8 mouse cellular contexts compared by ENCODE assay signal in genomic region chr9:65398279-65398678, GRCm38 (mm10). TPM values are rescaled to one million over a fixed set of nuclear protein-coding genes. Genes with fewer than 3 reads are reported as not detected.
DNase-seq lines count a peak whose midpoint lies in the region; ATAC-seq and TF ChIP-seq lines count a peak whose summit lies in the region.

Gene Rasl12, plus strand, starts transcription at chr9:65398506.

- H3K9me3 ChIP-seq in ES-E14 (ENCODE audit: control insufficient read depth, insufficient read depth, low read depth, low read length): no peaks in the 10 kb centered on the region
- no peaks in the 10 kb centered on the region for H3K9me3 ChIP-seq in forebrain, embryonic 14.5 days (replicated peaks; ENCODE audit: control insufficient read depth, low read length)
- no peaks in the 10 kb centered on the region for H3K9me3 ChIP-seq in neural tube, embryonic 15.5 days (replicated peaks)

- peak; percentile 87 for TF ChIP-seq POLR2A in lung, adult 2 months (IDR thresholded peaks at IDR 0.05; ENCODE audit: borderline replicate concordance, extremely low read depth, low read depth, low read length)
- TF ChIP-seq POLR2A in thymus, adult 2 months (IDR thresholded peaks at IDR 0.05; ENCODE audit: control insufficient read depth, extremely low read depth, insufficient read depth, low read length, poor library complexity): no peak

- H3K27ac ChIP-seq in ES-E14 (ENCODE audit: insufficient read depth, low read depth, low read length, poor library complexity, severe bottlenecking): no peak within 1 kb of the TSS
- H3K27ac ChIP-seq in forebrain, embryonic 14.5 days (ENCODE audit: low read depth, low read length): no peak within 1 kb of the TSS
- no peak within 1 kb of the TSS for H3K27ac ChIP-seq in neural tube, embryonic 15.5 days (replicated peaks)
- no peak within 1 kb of the TSS for H3K27ac ChIP-seq in thymus, adult 2 months (ENCODE audit: control insufficient read depth, insufficient read depth, low read length)

- H3K4me1 ChIP-seq in ES-E14 (ENCODE audit: control insufficient read depth in 2 of 2, insufficient read depth in 2 of 2, low read length in 2 of 2, poor library complexity in 1 of 2): no peaks in the 10 kb centered on the region
- no peaks in the 10 kb centered on the region; the same call in 1 of the 2 replicates for H3K4me1 ChIP-seq in forebrain, embryonic 14.5 days (ENCODE audit: control insufficient read depth, insufficient read depth, low read length)
- H3K4me1 ChIP-seq in lung, adult 2 months (ENCODE audit: control insufficient read depth, insufficient read depth, low read length): no peaks in the 10 kb centered on the region
- H3K4me1 ChIP-seq in neural tube, embryonic 15.5 days: peaks cover 11% of the 10 kb centered on the region
- H3K4me1 ChIP-seq in thymus, adult 2 months (replicated peaks; ENCODE audit: control insufficient read depth, insufficient read depth, low read length): peaks cover 9% of the 10 kb centered on the region

- ATAC-seq in forebrain, embryonic 14.5 days: peak; percentile 84
- peak; percentile 66; the same call in 1 of the 2 replicates for ATAC-seq in neural tube, embryonic 15.5 days (ENCODE audit: low FRiP score)

- no peak for DNase-seq in ES-E14 (ENCODE audit: low read depth, low spot score)
- peak; percentile 41 for DNase-seq in c-Kit-positive CD71-positive TER-119-negative erythroid progenitor cells, embryonic 14.5 days (ENCODE audit: low read depth)
- peak; percentile 76 for DNase-seq in forebrain, embryonic 14.5 days (ENCODE audit: low spot score)
- peak; percentile 81 to 83 for DNase-seq in heart, postnatal 10 days
- peak; percentile 67 to 85 for DNase-seq in kidney, postnatal 36 days
- DNase-seq in lung, adult 2 months: peak; percentile 68
- DNase-seq in thymus, adult 2 months: peak; percentile 50

- H3K36me3 ChIP-seq in ES-E14 (ENCODE audit: control insufficient read depth, insufficient read depth, low read length, poor library complexity, severe bottlenecking): no peaks in the 10 kb centered on the region
- H3K36me3 ChIP-seq in forebrain, embryonic 14.5 days (ENCODE audit: control insufficient read depth, insufficient read depth, low read length): no peaks in the 10 kb centered on the region
- no peaks in the 10 kb centered on the region for H3K36me3 ChIP-seq in neural tube, embryonic 15.5 days
- H3K36me3 ChIP-seq in thymus, adult 2 months (ENCODE audit: control insufficient read depth, insufficient read depth, low read length): no peaks in the 10 kb centered on the region

- WGBS in forebrain, embryonic 14.5 days: under 1% methylated on average over 24 of the region's 24 CpGs
- 2% methylated on average over 24 of the region's 24 CpGs for WGBS in lung, adult 2 months
- WGBS in neural tube, embryonic 15.5 days: under 1% methylated on average over 22 of the region's 24 CpGs
- WGBS in thymus, adult 2 months: 3% methylated on average over 24 of the region's 24 CpGs

- no peaks in the 10 kb centered on the region for H3K27me3 ChIP-seq in forebrain, embryonic 14.5 days (replicated peaks; ENCODE audit: control insufficient read depth, insufficient read depth, low read length)
- peaks cover 5% of the 10 kb centered on the region for H3K27me3 ChIP-seq in neural tube, embryonic 15.5 days (replicated peaks)
- no peaks in the 10 kb centered on the region for H3K27me3 ChIP-seq in thymus, adult 2 months (ENCODE audit: control insufficient read depth, insufficient read depth, low read length)

- peak within 1 kb of the TSS; percentile 60 to 68 for H3K4me3 ChIP-seq in ES-E14 (ENCODE audit: insufficient read depth in 1 of 2, low read depth in 1 of 2, low read length in 2 of 2, poor library complexity in 1 of 2, severe bottlenecking in 1 of 2)
- H3K4me3 ChIP-seq in forebrain, embryonic 14.5 days (ENCODE audit: low read depth, low read length): peak within 1 kb of the TSS; percentile 41
- H3K4me3 ChIP-seq in lung, adult 2 months (replicated peaks; ENCODE audit: extremely low read depth, low read depth, low read length): peak within 1 kb of the TSS; percentile 48
- H3K4me3 ChIP-seq in neural tube, embryonic 15.5 days (replicated peaks): peak within 1 kb of the TSS; percentile 49
- peak within 1 kb of the TSS; percentile 50 for H3K4me3 ChIP-seq in thymus, adult 2 months (ENCODE audit: control insufficient read depth, insufficient read depth, low read length)

- intact Hi-C loops in heart, postnatal 10 days (cut with DNase I): no loop called here

- in situ Hi-C loops in ES-E14 (cut with MboI; ENCODE audit: low sequenced_read_pairs in 2 of 2, unreplicated experiment in 2 of 2): no loop called here

- peak within 1 kb of the TSS; percentile 42; the same call in 1 of the 2 replicates for H3K9ac ChIP-seq in ES-E14 (ENCODE audit: insufficient read depth, low read depth, low read length, poor library complexity, severe bottlenecking)
- peak within 1 kb of the TSS; percentile 64 for H3K9ac ChIP-seq in forebrain, embryonic 14.5 days (ENCODE audit: low read length)
- peak within 1 kb of the TSS; percentile 48 for H3K9ac ChIP-seq in neural tube, embryonic 15.5 days (replicated peaks)

- no peak for TF ChIP-seq CTCF in lung, adult 2 months (IDR thresholded peaks at IDR 0.05; ENCODE audit: insufficient read depth, low read length)
- TF ChIP-seq CTCF in thymus, adult 2 months (IDR thresholded peaks at IDR 0.05; ENCODE audit: borderline replicate concordance, control insufficient read depth, extremely low read depth, insufficient read depth, low read length, poor library complexity): no peak

- H3K4me2 ChIP-seq in forebrain, embryonic 14.5 days (ENCODE audit: low read length): peak within 1 kb of the TSS; percentile 71
- H3K4me2 ChIP-seq in neural tube, embryonic 15.5 days: peak within 1 kb of the TSS; percentile 86

TF ChIP-seq in ES-E14, 5 proteins besides CTCF, POLR2A, EP300 and RAD21:
- TF ChIP-seq ZNF384 (IDR thresholded peaks at IDR 0.05; ENCODE audit: low read depth, low read length): no peak

RNA-seq across cellular contexts. Expression of gene Rasl12, which starts in this region (rescaled TPM):
- 0.18 and 0.21 TPM in 2 replicates for total RNA-seq in ES-E14 (2012; rRNA removed)
- polyA plus RNA-seq in forebrain, embryonic 14.5 days (2014; fragmentation: Nextera tagmentation; extraction: Ambion mirVana): 6.3 and 6.7 TPM in 2 replicates
- 10 to 100 TPM; 13.3 to 16.2 TPM for total RNA-seq in heart, postnatal 10 days (2021)
- polyA plus RNA-seq in lung, adult 2 months (2012; rRNA removed): 74.0 and 81.4 TPM in 2 replicates
- polyA plus RNA-seq in neural tube, embryonic 15.5 days (2015; fragmentation: Nextera tagmentation; extraction: Ambion mirVana): 5.8 and 7.4 TPM in 2 replicates
- polyA plus RNA-seq in thymus, adult 2 months (2012; rRNA removed): 7.8 TPM in 2 replicates

Comparison
In these comparisons a context has a peak if more than half of its experiments do, and no peak if none do; other contexts are left out.
1. RNA of gene Rasl12 (total RNA-seq): 13.3 to 16.2 TPM in heart, postnatal 10 days; 0.18 to 0.21 TPM in ES-E14; every median in the first group is over 10 times any median in the second.
2. Peak in every context shown above with its lines, with median percentiles within 50 percentile points of each other: H3K4me3 ChIP-seq and H3K9ac ChIP-seq.